Mouse (Mus musculus): ENCODE data around the gene Mrpl20.
A peak's percentile ranks its signal among the peaks of the same experiment; 100 is the strongest.

Gene Mrpl20

GRCm38 (mm10) chr4:155802741-155803339 is at the start of gene Mrpl20:
Mrpl20 (plus strand) TSS chr4:155802878.
- no peak for DNase-seq

DNA sequence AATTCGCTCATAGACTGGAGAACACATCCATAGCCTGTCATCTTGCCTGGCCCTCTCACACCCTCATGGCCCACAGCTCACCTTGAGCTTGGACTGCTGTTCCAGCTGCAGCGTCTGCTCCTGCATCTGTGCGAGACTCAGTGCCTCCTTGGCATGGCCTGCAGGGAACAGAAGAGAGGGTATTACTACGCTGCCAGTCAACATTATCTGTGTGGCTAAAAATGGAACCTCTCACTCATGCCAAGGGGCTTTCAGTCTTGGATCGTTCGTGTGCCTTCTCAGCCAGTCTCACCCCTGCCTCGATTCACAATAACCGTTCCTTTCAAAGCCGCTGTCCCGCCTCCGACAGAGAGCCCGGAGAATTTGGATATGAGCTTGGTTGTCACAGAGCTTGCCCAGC is 45.7 kb upstream of the Mrpl20 start:
- DNase-seq, result no peak

DNA sequence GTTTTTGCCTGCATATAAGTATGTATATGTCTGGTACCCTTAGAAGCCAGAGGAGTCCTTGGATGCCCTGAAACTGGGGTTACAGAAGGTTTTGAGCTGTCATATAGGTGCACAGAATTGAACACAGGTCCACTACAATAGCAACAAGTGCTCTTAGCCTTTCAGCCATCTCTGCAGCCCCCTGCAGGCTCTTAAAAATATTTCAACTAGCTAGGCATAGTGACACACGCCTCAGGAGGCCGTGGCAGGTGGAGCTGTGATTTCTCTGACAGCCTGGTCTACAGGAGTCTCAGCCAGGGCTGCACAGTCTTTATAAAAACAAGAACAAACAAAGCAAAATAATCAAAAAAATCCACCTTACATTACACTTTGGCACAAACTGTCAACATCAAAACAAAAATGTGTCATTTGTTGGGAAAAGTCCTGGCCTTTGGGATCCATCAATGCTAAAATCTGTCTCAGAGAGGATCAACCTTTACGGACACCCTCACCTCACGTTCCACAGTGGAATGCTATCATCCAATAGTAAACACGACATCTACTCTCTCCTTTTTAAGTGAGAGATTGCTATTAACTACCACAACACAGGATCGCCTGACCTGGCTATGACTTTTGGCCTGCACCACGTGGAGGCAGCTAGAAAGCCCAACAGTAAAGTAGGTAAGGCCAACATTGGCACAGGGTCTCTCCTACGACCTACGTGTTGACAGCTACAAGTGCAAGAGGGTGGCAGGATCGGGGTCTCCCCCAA is 42.6 kb upstream of the Mrpl20 start:
- DNase-seq, result no peak

- peak; percentile 98 for DNase-seq
These were observed 41.9 kb upstream of the Mrpl20 start, which contains the start of gene Atad3a for GRCm38 (mm10) chr4:155760613-155761355. Atad3a (minus strand) TSS chr4:155761093.

DNA sequence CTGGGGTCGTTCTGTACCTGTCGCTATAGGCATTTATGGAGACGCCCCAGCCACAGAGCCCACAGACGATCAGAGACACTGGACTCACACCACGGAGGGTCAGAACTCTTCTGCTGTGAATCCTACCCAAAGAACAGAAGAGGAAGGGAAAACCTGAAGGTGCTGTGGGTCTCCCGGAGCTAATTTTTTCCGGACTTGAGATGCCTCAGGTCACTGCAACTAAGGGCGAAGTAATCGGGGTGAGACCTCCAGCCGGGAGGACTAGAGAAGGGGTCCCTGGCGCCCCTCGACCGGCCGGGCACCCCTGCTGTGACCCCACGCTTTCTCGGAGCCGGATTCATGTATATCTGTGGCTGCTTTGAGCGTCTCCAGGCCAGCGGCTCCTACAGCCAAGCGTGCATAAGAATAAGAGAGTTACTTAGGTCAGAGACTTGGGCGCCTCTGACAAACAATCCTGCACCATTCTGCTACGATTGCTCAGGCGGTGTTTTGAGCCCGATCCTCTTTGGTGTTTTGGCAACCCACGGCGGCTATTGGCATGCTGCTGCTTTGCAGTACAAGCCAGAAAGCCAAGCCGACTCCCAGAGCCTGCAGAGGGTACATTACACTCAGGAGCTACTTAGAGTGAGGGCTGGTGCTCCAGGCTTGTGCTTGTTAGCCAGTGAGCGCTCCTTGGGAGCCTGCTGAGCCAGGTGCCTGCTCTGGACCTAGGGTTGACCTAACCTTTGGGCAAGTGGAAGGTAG is 41.1 kb upstream of the Mrpl20 start:
- no peak for DNase-seq

GRCm38 (mm10) chr4:155762357-155762756 is 40.3 kb upstream of the Mrpl20 start:
- DNase-seq, result no peak

GRCm38 (mm10) chr4:155769496-155769879 is 33.2 kb upstream of the Mrpl20 start:
- no peak for DNase-seq

DNA sequence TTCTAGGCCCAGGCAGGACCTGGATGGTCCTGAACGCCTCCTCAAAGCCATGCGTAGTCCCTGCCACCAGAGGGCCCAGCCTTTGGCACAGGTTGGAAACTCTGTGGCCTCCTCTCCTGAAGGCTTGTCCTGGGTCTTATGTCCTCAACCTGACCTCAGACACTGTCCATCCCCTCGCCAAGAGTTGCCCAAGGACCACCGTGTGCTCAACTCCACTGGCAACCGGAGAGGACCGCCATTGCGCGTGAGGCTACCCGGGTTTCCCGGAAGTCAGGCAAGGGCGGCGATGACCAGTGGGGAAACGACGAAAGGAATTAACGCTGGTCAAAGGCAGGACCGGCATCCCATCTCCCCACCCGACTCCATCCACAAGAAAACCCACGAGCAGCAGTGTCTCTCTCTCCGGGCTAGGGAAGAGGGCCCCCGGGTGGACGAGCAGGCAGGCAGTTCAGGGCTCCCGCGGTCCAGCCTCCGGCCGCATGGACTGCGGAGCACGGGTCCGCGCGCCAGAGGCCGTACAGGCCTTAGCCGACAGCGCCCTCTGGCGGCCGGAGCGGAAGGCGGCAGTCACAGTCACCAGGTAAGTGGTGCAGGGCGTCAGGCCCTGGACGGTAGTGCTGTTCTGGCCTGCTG is 32.7 kb upstream of the Mrpl20 start:
- peak; percentile 94 for DNase-seq

DNA sequence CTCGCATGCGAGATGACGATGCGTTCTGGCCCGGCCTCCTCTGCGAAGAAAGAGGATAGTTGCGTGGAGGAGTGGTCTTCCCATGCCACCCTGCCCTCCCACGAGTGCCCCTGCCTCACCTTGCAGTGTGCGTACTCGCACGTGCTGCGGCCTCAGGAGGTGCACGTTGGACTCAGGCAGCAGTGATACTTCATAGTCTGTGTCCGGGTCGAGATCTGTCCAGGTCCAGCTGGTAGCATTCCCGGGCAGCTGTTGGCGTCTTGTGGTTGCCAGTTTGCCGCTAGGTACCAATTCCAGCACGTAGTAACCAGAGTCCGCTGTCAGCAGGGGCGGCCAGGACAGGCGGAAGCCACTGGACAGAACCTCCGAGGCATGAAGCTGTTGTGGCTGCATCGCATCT is 32.1 kb upstream of the Mrpl20 start:
- no peak for DNase-seq

GRCm38 (mm10) chr4:155771706-155772105 is 31.0 kb upstream of the Mrpl20 start:
- peak; percentile 56 for DNase-seq

DNA sequence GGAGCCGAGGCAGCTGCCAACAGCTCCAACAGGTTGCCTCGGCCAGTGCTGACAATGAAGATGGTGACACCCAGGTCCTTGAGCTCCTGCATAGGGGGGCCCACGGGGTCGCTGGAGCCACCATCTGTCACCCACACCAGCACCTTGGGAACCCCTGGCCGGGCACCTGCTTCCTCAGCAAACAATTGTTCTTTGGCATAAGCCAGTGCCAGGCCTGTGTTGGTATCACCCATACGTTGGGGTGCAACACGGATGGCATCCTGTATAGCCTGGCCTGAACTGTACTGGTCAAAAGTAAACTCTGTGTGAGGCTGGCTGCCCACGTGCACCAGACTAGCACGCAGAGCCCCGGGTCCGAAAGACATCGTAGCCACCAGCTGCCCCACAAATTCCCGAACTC is 29.9 kb upstream of the Mrpl20 start:
- no peak for DNase-seq

DNA sequence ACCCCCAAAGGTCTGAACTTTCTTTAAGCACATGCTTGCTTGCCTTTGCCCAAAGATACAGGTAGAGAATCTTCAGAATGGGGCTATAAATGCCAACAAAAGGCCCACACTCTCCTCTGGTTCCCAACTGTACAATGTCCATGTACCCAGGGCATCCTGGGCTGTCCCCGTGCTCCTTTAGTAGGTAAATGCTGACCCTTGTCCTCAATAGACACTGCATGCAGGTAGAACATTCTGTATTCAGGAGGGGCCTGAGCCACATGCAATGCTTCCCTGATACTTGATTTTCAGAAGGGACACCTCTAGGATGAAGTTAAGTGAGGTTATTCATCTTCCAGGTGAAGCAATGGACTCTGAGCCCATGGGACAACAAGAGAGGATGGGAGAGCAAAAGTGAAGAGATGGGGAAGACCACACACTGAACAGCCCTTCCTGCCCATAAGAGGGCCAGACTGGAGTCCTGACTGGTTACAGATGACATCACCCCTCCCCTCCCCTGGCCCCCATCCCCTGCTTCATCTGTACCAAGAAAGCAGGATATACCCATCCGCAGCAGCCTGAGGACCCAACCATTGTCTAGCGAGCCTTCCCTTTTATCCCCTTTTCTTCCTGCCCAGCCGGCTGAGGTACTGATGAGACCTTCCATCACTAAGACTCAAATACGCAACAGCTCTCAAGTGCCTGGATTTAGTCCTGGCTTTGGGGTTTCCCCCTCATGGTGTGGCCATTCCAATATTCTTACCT is 29.2 kb upstream of the Mrpl20 start:
- no peak for DNase-seq

DNA sequence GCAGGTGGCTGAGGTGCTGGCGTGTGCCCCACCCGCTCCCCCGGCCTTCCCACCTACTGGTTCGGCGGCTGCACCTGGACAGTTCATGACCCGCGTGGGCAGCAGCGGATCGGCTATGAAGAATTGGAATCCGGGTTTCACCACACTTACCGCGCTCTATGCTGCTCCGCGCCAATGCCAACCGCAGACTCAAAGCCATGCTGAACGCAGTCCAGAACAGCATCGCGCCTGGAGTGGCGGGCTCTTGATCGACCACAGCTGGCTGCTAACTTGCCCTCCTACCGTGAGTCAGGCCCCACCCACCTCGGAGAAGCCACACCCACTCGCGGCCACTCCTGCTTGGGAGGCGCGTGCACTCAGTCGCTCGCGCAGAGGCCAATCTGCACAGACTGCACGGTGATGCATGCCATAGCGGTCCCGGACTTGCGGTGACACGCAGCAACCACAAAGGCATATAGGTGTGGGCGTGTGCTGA is 28.4 kb upstream of the Mrpl20 start, which contains the start of gene Vwa1:
TSS of gene Vwa1 (minus strand) at position 419 of the 475 bp plus-strand sequence.
- DNase-seq, result peak; percentile 94

- peak; percentile 85 for DNase-seq
These were observed 27.5 kb upstream of the Mrpl20 start for GRCm38 (mm10) chr4:155774971-155775740.

- DNase-seq, result peak; percentile 67
These were observed 26.8 kb upstream of the Mrpl20 start for GRCm38 (mm10) chr4:155775855-155776254.

DNA sequence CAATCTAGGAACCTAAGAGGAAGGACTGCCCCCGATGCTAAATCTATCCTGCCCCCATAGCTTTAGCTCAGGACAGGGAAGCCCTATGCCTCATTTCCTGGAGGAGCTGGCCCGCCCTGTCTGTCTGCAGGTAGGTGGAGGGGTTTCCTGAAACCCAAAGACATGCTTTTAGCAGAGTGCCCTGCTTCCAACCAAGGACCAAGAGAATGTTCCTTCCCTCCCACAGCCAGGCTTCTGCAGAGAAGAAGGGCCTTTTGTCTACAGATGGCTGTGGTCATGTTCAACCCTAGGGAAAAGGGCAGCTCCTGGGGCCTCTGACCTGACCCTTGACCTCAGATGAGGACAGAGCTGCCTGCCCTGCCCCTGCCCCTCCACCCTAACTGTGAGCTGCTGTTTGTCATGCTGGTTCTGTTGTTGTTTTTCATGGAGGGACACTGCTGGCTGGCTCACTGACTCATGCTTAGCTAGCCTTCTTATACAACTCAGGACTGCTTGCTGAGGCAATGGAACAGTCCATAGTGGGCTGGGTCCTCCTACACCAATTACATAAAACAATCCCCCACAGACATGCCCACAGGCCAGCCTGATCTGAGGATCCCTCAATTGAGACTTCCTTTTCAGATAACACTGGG is 25.9 kb upstream of the Mrpl20 start:
- no peak for DNase-seq

GRCm38 (mm10) chr4:155777816-155778215 is 24.9 kb upstream of the Mrpl20 start:
- no peak for DNase-seq

- DNase-seq, result no peak
These were observed 23.2 kb upstream of the Mrpl20 start for GRCm38 (mm10) chr4:155779498-155779897.

DNA sequence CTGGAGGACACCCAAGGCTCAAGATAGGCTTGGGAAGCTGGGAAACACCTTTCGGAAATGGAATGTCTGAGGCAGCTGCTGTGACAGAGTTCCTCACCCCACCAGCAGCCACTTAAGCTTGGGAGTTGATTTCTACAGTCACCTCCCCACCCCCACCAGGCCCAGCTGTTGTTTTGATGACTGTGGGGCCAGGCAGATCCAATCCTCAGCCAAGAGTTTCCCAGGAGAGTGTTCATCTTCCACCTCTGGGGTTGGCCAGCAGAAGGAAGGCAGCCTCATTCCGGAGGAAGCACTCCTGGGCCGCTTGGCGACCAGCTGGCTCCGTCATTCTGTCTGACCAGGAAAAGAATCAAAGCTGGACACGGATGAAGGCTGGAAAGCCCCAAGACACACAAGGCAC is 21.8 kb upstream of the Mrpl20 start:
- DNase-seq, result peak; percentile 84

DNA sequence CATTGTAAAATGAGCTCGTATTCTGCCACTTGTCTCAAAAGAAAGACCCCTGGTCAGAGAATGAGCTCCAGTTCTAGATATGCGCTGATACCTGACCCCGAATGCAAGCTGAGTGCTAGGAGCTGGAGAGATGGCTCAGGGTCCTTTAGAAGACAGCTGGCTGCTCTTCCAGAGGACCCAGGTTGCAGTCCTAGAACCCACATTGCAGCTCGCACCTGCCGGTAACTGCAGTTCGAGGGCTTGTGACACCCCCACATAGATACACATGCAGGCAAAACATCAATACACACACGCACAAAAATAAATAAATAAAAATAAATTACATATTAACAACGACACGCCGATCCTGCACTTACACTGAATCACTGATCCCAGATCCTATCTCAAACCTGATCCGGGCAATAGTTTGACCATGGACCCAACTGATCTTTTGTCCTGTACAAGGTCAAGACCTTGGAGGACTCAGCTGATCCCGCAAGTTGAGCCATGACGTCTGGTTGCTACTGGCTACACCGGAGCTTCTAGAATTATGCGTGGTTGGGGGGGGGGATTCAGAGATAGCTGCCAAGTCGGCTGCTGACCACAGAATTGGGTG is 19.1 kb upstream of the Mrpl20 start:
- DNase-seq, result no peak

Measured in kidney, postnatal 14 days (tissue).